Mouse (Mus musculus) cortical plate, adult 2 months (tissue): Measurements from ENCODE around the gene Cdk11b. TPM values are rescaled to one million over a fixed set of nuclear protein-coding genes. Genes with fewer than 3 reads are reported as not detected.
"Not testable (repeated sequence)": the region's sequence is repeated elsewhere in the genome, so short reads cannot be mapped to it uniquely, and the experiment has no call there.

ENCODE experiments used
- H3K27ac ChIP-seq: fragments of 200-500 bp; 2 replicates; pipeline ENCODE4 v1.5.1; 2012; ENCODE audit warnings: low read length, control low read depth, inconsistent platforms; ENCODE audit not compliant: insufficient read depth
- H3K4me1 ChIP-seq: fragments of 200-500 bp; 2 replicates; pipeline ENCODE4 v1.6.1; 2011; ENCODE audit warnings: low read length; ENCODE audit not compliant: control insufficient read depth, insufficient read depth
- H3K4me3 ChIP-seq: fragments of 200-500 bp; 2 replicates; pipeline ENCODE4 v1.5.1; 2011; ENCODE audit warnings: mild to moderate bottlenecking, low read length, control low read depth; ENCODE audit not compliant: insufficient read depth
- CTCF ChIP-seq: fragments of 200-500 bp; IDR thresholded peaks from 2 replicates; pipeline ENCODE4 v1.5.1; 2011; ENCODE audit warnings: mild to moderate bottlenecking, control low read depth, low read length; ENCODE audit not compliant: insufficient read depth; ENCODE audit errors: extremely low read depth
- POLR2A ChIP-seq: fragments of 200-500 bp; IDR thresholded peaks from 2 replicates; pipeline ENCODE4 v1.6.1; 2011; ENCODE audit warnings: mild to moderate bottlenecking, low read length, control low read depth; ENCODE audit not compliant: insufficient read depth; ENCODE audit errors: extremely low read depth
- polyA plus RNA-seq: library from polyadenylated mRNA; depleted of rRNA; stranded (reverse); fragments of >200 nt; gene quantifications from 2 replicates; pipeline ENCODE4 v1.2.3, GENCODE M21; 2012

Cdk11b gene
- polyA plus RNA-seq, 1 experiment: 48.2 TPM

- Histone ChIP-seq H3K27ac (no peak overlapping the region), H3K4me1 (peaks cover 3% of the 10 kb centered on the region; the same call in 1 of the 2 replicates), H3K4me3 (peak overlapping the region; percentile 73; the same call in 1 of the 2 replicates)
- TF ChIP-seq POLR2A (no peak), CTCF (no peak)
Measured at GRCm38 (mm10) chr4:155602753-155603152, 21.9 kb upstream of the Cdk11b start.

DNA sequence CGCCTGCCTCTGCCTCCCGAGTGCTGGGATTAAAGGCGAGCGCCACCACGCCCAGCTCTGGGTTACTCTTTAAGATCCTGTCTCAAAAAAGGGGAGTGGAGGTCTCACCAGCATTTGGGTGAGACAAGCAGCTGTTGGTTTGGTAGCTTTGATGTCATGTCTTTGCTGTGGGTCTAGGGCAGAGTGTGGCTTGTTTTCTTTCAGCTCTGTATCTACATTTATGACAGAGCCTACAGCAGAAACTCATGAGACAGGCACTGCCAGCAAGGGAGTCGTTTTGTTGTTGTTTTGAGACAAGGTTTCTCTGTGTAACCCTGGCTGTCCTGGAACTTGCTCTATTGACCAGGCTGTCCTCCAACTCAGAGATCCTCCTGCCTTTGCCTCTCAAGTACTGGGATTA is 20.9 kb upstream of the Cdk11b start:
- peaks cover 3% of the 10 kb centered on the region; the same call in 1 of the 2 replicates for H3K4me1 ChIP-seq
- H3K4me3 ChIP-seq: no peak overlapping the region
- H3K27ac ChIP-seq: no peak overlapping the region
- no peak for TF ChIP-seq POLR2A
- no peak for TF ChIP-seq CTCF

DNA sequence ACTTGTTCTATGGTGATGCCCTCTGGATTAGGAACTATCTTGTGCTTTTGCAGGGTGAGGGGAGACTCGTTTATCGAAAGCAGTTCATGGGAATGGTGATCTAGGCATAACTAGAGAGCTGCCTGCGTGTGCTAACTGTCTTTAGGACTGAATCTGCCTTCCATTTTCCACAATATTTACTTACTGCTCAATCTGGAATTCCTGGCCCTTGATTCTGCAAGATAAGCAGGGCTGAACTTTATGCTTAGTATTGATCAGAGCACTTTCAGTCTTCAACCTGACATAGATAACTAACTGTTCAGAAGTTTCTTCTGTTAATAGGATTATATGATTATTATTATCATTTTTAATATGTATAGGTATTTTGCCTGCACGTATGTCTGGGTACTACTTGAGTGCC is 19.5 kb upstream of the Cdk11b start:
- Histone ChIP-seq H3K4me3 (no peak overlapping the region), H3K4me1 (peaks cover 3% of the 10 kb centered on the region; the same call in 1 of the 2 replicates), H3K27ac (no peak overlapping the region)
- TF ChIP-seq CTCF: no peak
- no peak for TF ChIP-seq POLR2A

DNA sequence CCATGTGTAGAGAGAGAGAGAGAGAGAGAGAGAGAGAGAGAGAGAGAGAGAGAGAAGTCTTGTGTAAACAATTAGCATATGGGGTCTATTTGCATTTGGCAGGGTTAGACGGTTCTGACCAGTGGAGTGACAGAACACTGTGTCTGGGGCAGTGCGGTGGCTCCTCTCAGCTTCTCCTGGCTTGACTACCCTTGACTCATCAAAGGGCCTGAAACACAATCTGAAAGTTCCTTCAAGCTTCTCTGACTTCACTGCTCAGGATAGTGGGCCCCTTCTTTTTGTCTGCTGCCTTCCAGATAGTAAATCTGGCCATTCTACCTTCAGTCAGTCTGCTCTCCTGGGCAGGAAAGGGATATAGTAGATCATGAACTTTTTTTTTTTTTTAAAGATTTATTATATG is 17.8 kb upstream of the Cdk11b start:
- no peak overlapping the region for H3K27ac ChIP-seq
- no peak overlapping the region for H3K4me3 ChIP-seq
- H3K4me1 ChIP-seq: peaks cover 3% of the 10 kb centered on the region; the same call in 1 of the 2 replicates
- no peak for TF ChIP-seq POLR2A
- TF ChIP-seq CTCF: no peak

- H3K27ac ChIP-seq: no peak overlapping the region
- no peak overlapping the region for H3K4me3 ChIP-seq
- TF ChIP-seq CTCF: no peak
- no peak for TF ChIP-seq POLR2A
Measured at GRCm38 (mm10) chr4:155611860-155612259, 12.8 kb upstream of the Cdk11b start.

GRCm38 (mm10) chr4:155613264-155613663 is 11.4 kb upstream of the Cdk11b start:
- no peak overlapping the region for H3K27ac ChIP-seq
- H3K4me3 ChIP-seq: no peak overlapping the region
- TF ChIP-seq CTCF (no peak), POLR2A (no peak)
- no peaks in the 10 kb centered on the region for H3K4me1 ChIP-seq

More at GRCm38 (mm10) chr4:155611860-155612259, 12.8 kb upstream of the Cdk11b start:
- no peaks in the 10 kb centered on the region for H3K4me1 ChIP-seq

DNA sequence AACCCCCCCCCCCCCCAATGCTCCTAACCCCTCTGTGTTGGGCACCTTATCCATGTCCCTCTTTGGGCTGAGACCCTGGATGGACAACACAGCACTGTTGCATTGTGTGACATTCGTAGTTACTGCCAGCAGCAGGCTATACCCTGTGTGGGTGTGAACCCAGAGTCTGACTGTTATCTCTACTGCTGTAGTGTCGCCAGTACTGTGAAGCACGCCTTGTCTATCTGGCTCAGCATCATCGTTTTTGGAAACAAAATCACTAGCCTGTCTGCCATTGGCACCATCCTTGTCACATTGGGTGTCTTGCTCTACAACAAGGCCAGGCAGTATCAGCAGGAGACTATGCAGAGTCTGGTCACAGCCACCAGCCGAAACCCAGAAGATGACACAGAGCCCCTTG is 6.3 kb upstream of the Cdk11b start:
- TF ChIP-seq POLR2A (no peak), CTCF (no peak)
- no peaks in the 10 kb centered on the region for H3K4me1 ChIP-seq
- no peak overlapping the region for H3K27ac ChIP-seq
- H3K4me3 ChIP-seq: no peak overlapping the region

DNA sequence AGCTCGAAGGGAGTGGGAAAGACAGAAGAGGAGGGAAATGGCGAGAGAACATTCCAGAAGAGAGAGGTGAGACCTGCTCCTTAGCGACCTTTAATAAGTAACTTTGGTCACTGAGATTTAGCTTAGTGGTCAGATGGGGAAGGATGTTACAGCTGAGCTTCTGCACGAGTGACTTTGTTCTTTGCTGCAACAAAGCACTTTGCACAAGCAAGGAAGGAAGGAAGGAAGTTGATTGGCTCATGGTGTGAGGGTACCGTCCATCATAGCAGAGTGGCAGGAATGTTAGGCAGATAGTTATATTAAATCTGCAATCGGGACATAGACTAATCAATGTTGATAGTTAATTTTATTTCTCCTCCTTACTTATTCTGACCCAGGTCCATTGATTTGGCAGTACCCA is 5.6 kb downstream of the Cdk11b start:
- Histone ChIP-seq H3K4me1 (no peaks in the 10 kb centered on the region; the same call in 1 of the 2 replicates), H3K4me3 (no peak overlapping the region), H3K27ac (no peak overlapping the region)
- TF ChIP-seq CTCF (no peak), POLR2A (no peak)

- H3K4me3 ChIP-seq: no peak overlapping the region
- no peaks in the 10 kb centered on the region for H3K4me1 ChIP-seq
- TF ChIP-seq CTCF (no peak), POLR2A (no peak)
- H3K27ac ChIP-seq: no peak overlapping the region
Measured at GRCm38 (mm10) chr4:155635766-155636499, 11.3 kb downstream of the Cdk11b start.

- TF ChIP-seq POLR2A (no peak), CTCF (no peak)
- no peaks in the 10 kb centered on the region for H3K4me1 ChIP-seq
- no peak overlapping the region for H3K27ac ChIP-seq
- no peak overlapping the region for H3K4me3 ChIP-seq
Measured at GRCm38 (mm10) chr4:155643531-155643930, 18.9 kb downstream of the Cdk11b start.

- H3K4me1 ChIP-seq, H3K4me3 ChIP-seq, H3K27ac ChIP-seq: not testable (repeated sequence)
Measured at GRCm38 (mm10) chr4:155645308-155645707, 20.7 kb downstream of the Cdk11b start, which contains the start of gene Gm10563. TSS of gene Gm10563 (minus strand) at chr4:155645408.
